Mouse (Mus musculus): ENCODE data around the gene Trpv2. TPM values are rescaled to one million over a fixed set of nuclear protein-coding genes. Genes with fewer than 3 reads are reported as not detected.
A peak's percentile ranks its signal among the peaks of the same experiment; 100 is the strongest.

The Trpv2 gene
- total and polyA plus RNA-seq, 3 experiments, result 39.2 to 58.7 (median 46.2) TPM

DNA sequence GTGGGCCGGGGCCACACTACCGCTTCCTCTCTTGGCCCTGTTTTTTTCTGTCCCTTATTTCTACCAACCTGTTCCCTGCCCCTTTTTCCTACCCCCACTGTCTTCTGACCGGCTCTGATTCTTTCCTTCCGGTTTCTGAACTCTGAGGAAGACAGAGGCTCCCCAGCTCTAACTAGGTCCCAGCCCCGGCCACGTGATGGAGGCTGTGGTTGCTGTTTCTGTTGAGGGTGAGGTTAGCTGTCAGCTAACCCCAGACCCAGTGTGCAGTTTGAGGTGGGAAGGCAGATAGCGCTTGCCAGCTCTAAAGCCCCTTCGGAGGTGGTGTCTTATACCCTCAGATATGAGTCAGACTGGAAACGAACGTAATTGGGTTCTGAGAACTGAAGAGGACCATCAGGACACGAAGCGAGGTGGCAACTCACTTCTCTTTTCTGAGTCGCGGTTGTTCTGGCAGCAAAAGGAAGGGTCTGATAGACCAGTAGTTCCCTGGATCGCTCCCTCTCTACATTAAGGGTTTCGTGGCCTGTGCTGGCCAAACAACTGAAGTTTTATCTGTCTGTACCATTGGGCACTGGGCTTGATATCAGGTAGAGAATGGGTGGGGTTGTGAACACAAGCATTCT, 2.4 kb downstream of the Trpv2 start:
- Histone ChIP-seq H3K4me2 (ENCODE audit: insufficient read depth, low read depth, poor library complexity, severe bottlenecking) (peak overlapping the region; percentile 75), H3K4me1 (ENCODE audit: control insufficient read depth in 1 of 2, insufficient read depth in 2 of 2) (peaks cover 4 to 15% of the 10 kb centered on the region in 2 experiments; a peak in 3 of 4 replicates), H3K27ac (ENCODE audit: insufficient read depth, low read depth) (peak overlapping the region; percentile 89), H3K4me3 (replicated peaks in 1 of 3; ENCODE audit: low read depth in 2 of 3, low read length in 2 of 3, poor library complexity in 1 of 3) (peak overlapping the region; percentile 64 to 78 (median 69)), H3K9ac (ENCODE audit: insufficient read depth, low read depth) (peak overlapping the region; percentile 67), H3K36me3 (replicated peaks in 1 of 2; ENCODE audit: control insufficient read depth in 1 of 2, insufficient read depth in 1 of 2, low read length in 1 of 2) (peaks cover 26 to 40% of the 10 kb centered on the region in 2 experiments), H3K79me2 (replicated peaks; ENCODE audit: control insufficient read depth, extremely low read depth, insufficient read depth, poor library complexity, severe bottlenecking) (peaks cover 6% of the 10 kb centered on the region; the same call in 1 of the 2 replicates), H3K9me3 (replicated peaks; ENCODE audit: low read length) (peaks cover 5% of the 10 kb centered on the region), H3K27me3 (replicated peaks) (no peaks in the 10 kb centered on the region)
- dilution Hi-C loops (cut with MboI; ENCODE audit: extremely low pct_ligation_motif_present, extremely low pct_unique_long_range_greater_than_20kb, low sequenced_read_pairs), result no loop called here
- TF ChIP-seq EP300 (IDR thresholded peaks at IDR 0.05; ENCODE audit: low read length) (peak; percentile 45; the same call in 1 of the 2 replicates), CHD2 (IDR thresholded peaks at IDR 0.05; ENCODE audit: low read length) (peak; percentile 71; the same call in 1 of the 2 replicates), MEF2A (IDR thresholded peaks at IDR 0.05; ENCODE audit: borderline replicate concordance, low read depth, low read length) (peak; percentile 29; the same call in 1 of the 2 replicates), POLR2A (IDR thresholded peaks at IDR 0.05; ENCODE audit: low read depth, low read length) (peak; percentile 75), MAX (IDR thresholded peaks at IDR 0.05; ENCODE audit: low read length) (peak; percentile 97), RAD21 (IDR thresholded peaks at IDR 0.05; ENCODE audit: low read depth, low read length) (no peak), ZMIZ1 (IDR thresholded peaks at IDR 0.05; ENCODE audit: low read depth, low read length) (no peak), USF2 (conservative IDR thresholded peaks at IDR 0.05; ENCODE audit: low read depth, low read length) (peak; percentile 83), BHLHE40 (IDR thresholded peaks at IDR 0.05; ENCODE audit: low read depth, low read length) (peak; percentile 89), SIN3A (IDR thresholded peaks at IDR 0.05; ENCODE audit: low read length) (peak; percentile 92), UBTF (IDR thresholded peaks at IDR 0.05; ENCODE audit: low read depth, low read length) (peak; percentile 76), MAZ (IDR thresholded peaks at IDR 0.05; ENCODE audit: low read depth, low read length) (0 out of 2 replicates have a peak, but pooled peaks have one; percentile 57), ELF1 (IDR thresholded peaks at IDR 0.05; ENCODE audit: low read depth, low read length) (peak; percentile 81), ZC3H11A (IDR thresholded peaks at IDR 0.05; ENCODE audit: low read depth, low read length) (no peak), ZNF384 (IDR thresholded peaks at IDR 0.05; ENCODE audit: low read depth, low read length) (peak; percentile 75), CTCF (conservative IDR thresholded peaks at IDR 0.05 in 1 of 2, IDR thresholded peaks at IDR 0.05 in 1 of 2; ENCODE audit: low read depth in 2 of 2, low read length in 2 of 2) (no peak), CHD1 (IDR thresholded peaks at IDR 0.05; ENCODE audit: low read depth, low read length) (no peak), HCFC1 (IDR thresholded peaks at IDR 0.05; ENCODE audit: low read depth, low read length) (peak; percentile 61), PAX5 (IDR thresholded peaks at IDR 0.05; ENCODE audit: low read length) (no peak), MYC (IDR thresholded peaks at IDR 0.05; ENCODE audit: low read depth, low read length) (peak; percentile 92), IRF4 (IDR thresholded peaks at IDR 0.05; ENCODE audit: low read depth, low read length) (peak; percentile 57), JUN (IDR thresholded peaks at IDR 0.05; ENCODE audit: insufficient read depth, low read depth, low read length) (no peak), MAFK (IDR thresholded peaks at IDR 0.05; ENCODE audit: insufficient replicate concordance, low read length) (no peak), KAT2A (IDR thresholded peaks at IDR 0.05; ENCODE audit: insufficient replicate concordance, low read length) (0 out of 2 replicates have a peak, but pooled peaks have one; percentile 47), ZKSCAN1 (IDR thresholded peaks at IDR 0.05; ENCODE audit: borderline replicate concordance, low read depth, low read length) (no peak), TCF12 (IDR thresholded peaks at IDR 0.05; ENCODE audit: low read depth, low read length) (no peak), JUND (conservative IDR thresholded peaks at IDR 0.05; ENCODE audit: low read depth, low read length) (0 out of 2 replicates have a peak, but pooled peaks have one; percentile 43), SMC3 (IDR thresholded peaks at IDR 0.05; ENCODE audit: low read depth, low read length) (no peak), POLR2AphosphoS2 (IDR thresholded peaks at IDR 0.05; ENCODE audit: low read depth, low read length) (no peak), RCOR1 (conservative IDR thresholded peaks at IDR 0.05; ENCODE audit: low read depth, low read length) (no peak), MXI1 (IDR thresholded peaks at IDR 0.05; ENCODE audit: low read depth, low read length) (peak; percentile 96), GABPA (IDR thresholded peaks at IDR 0.05; ENCODE audit: insufficient replicate concordance, low read depth, low read length) (no peak), NELFE (IDR thresholded peaks at IDR 0.05; ENCODE audit: low read depth, low read length) (peak; percentile 57), TBP (conservative IDR thresholded peaks at IDR 0.05; ENCODE audit: low read depth, low read length) (no peak; the same call in 1 of the 2 replicates), ETS1 (conservative IDR thresholded peaks at IDR 0.05; ENCODE audit: low read depth, low read length) (peak; percentile 69), USF1 (IDR thresholded peaks at IDR 0.05; ENCODE audit: low read depth, low read length) (peak; percentile 92)
- DNase-seq (ENCODE audit: extremely low read depth), result peak; percentile 90
- in situ Hi-C loops (cut with MboI; ENCODE audit: low pct_ligation_motif_present, low pct_unique_long_range_greater_than_20kb, low sequenced_read_pairs), result no loop called here

Data from CH12.LX (cell line).